In the genomic region with DNA sequence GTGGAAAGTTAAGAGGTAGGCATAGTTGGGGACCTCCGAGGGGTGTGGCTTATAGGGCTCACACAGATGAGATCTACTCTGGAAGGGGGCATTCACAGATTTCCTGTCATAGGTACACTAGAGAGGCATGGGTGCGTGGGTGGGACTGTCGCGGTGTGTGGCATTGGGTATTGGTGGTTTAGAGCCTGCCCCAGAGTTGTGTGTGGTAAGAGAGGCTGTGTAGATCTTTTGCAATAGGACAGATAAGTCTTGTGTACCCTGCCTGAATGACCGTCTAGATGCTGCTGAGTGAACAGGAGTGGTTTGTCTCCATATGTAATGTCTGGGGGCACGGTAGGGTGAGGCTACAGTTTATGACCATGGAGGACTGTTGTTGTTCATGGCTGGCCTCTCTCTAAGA, we compare ENCODE assay signal across 28 mouse cellular contexts. TPM values are rescaled to one million over a fixed set of nuclear protein-coding genes. Genes with fewer than 3 reads are reported as not detected.
A peak's percentile ranks its signal among the peaks of the same experiment; 100 is the strongest.
DNase-seq lines count a peak whose midpoint lies in the region; ATAC-seq and TF ChIP-seq lines count a peak whose summit lies in the region.
"Had no signal": no experiment of that assay in that cellular context is flagged by ENCODE, and none has a peak within 500 bp of the region (broad histone marks: within the 10 kb centered on the region; RNA-seq: fewer than 3 reads in every experiment).

No protein-coding gene starts in this region.

- no peak for DNase-seq in kidney, adult 9 months
- DNase-seq in 416B (ENCODE audit: low read depth), result peak; percentile 53
- peak; percentile 8 for DNase-seq in T-cell, adult 2 months (ENCODE audit: low spot score)
- peak; percentile 40 for DNase-seq in liver, postnatal 0 days
- no peak for DNase-seq in embryo, embryonic 9.5 days (ENCODE audit: extremely low spot score)
- no peak for DNase-seq in layer of hippocampus, adult 18-20 months (ENCODE audit: low spot score in 2 of 2)
- DNase-seq: adrenal gland, adult 8-10 months; cerebellum, adult 11 months; cerebellum, adult 9-11 months; embryo, embryonic 11 days; gastrocnemius, postnatal 25 days; heart, adult 18-20 months; kidney, postnatal 25 days; lung, adult 18-20 months had no signal

- H3K4me3 ChIP-seq in kidney, embryonic 16.5 days (ENCODE audit: low read length), result no peak overlapping the region
- no peak overlapping the region for H3K4me3 ChIP-seq in liver, postnatal 0 days (ENCODE audit: low read depth, low read length)
- H3K4me3 ChIP-seq: embryonic facial prominence, embryonic 13.5 days; forebrain, embryonic 10.5 days; forebrain, embryonic 15.5 days; heart, embryonic 12.5 days; hindbrain, embryonic 15.5 days; intestine, embryonic 15.5 days; layer of hippocampus, adult 2 months; left cerebral cortex, adult 2 months; limb, embryonic 12.5 days; midbrain, embryonic 12.5 days had no signal

- H3K9me3 ChIP-seq in kidney, embryonic 16.5 days (ENCODE audit: low read length), result 0 out of 2 replicates have a peak, but pooled peaks cover 2% of the 10 kb centered on the region
- H3K9me3 ChIP-seq in liver, postnatal 0 days (ENCODE audit: low read length), result no peaks in the 10 kb centered on the region
- H3K9me3 ChIP-seq: embryonic facial prominence, embryonic 13.5 days; forebrain, embryonic 10.5 days; forebrain, embryonic 15.5 days; hindbrain, embryonic 15.5 days; intestine, embryonic 15.5 days; limb, embryonic 12.5 days; midbrain, embryonic 12.5 days had no signal

- no peak; the same call in 1 of the 2 replicates for ATAC-seq in kidney, embryonic 16.5 days (ENCODE audit: low FRiP score, low TSS enrichment)
- ATAC-seq in liver, postnatal 0 days, result peak; percentile 77
- no peak for ATAC-seq in monocyte, adult 5-6 weeks (replicated peaks; ENCODE audit: insufficient number of reproducible peaks, low FRiP score, low TSS enrichment, poor library complexity, severe bottlenecking)
- ATAC-seq: forebrain, embryonic 15.5 days; intestine, embryonic 15.5 days; lung, postnatal 0 days had no signal

- H3K27ac ChIP-seq in kidney, embryonic 16.5 days (ENCODE audit: low read length), result no peak overlapping the region
- H3K27ac ChIP-seq in liver, postnatal 0 days (ENCODE audit: low read depth), result peak overlapping the region; percentile 84
- H3K27ac ChIP-seq: embryonic facial prominence, embryonic 13.5 days; forebrain, embryonic 10.5 days; forebrain, embryonic 15.5 days; hindbrain, embryonic 15.5 days; intestine, embryonic 15.5 days; layer of hippocampus, adult 2 months; left cerebral cortex, adult 2 months; limb, embryonic 12.5 days; midbrain, embryonic 12.5 days had no signal

- TF ChIP-seq CTCF in liver, postnatal 0 days (IDR thresholded peaks at IDR 0.05; ENCODE audit: low read depth), result no peak

- no peak overlapping the region for H3K4me2 ChIP-seq in kidney, embryonic 16.5 days (replicated peaks; ENCODE audit: low read depth, low read length)
- H3K4me2 ChIP-seq in liver, postnatal 0 days (ENCODE audit: low read depth, low read length), result peak overlapping the region; percentile 34; the same call in 1 of the 2 replicates
- H3K4me2 ChIP-seq: embryonic facial prominence, embryonic 13.5 days; forebrain, embryonic 15.5 days; heart, embryonic 12.5 days; hindbrain, embryonic 15.5 days; intestine, embryonic 15.5 days; limb, embryonic 12.5 days; midbrain, embryonic 12.5 days had no signal

- WGBS in kidney, embryonic 16.5 days, result 79% methylated on average over 6 of the region's 6 CpGs
- WGBS in liver, postnatal 0 days (ENCODE audit: insufficient replicate concordance), result 53% methylated on average over 6 of the region's 6 CpGs

- no peak; the same call in 1 of the 2 replicates for TF ChIP-seq EP300 in liver, postnatal 0 days (IDR thresholded peaks at IDR 0.05; ENCODE audit: low read depth)

- H3K27me3 ChIP-seq in kidney, embryonic 16.5 days (ENCODE audit: insufficient read depth, low read length), result no peaks in the 10 kb centered on the region
- no peaks in the 10 kb centered on the region for H3K27me3 ChIP-seq in liver, postnatal 0 days (ENCODE audit: insufficient read depth, low read length)
- H3K27me3 ChIP-seq: CH12.LX; embryonic facial prominence, embryonic 13.5 days; forebrain, embryonic 15.5 days; heart, embryonic 12.5 days; hindbrain, embryonic 15.5 days; intestine, embryonic 15.5 days; limb, embryonic 12.5 days; midbrain, embryonic 12.5 days had no signal

- H3K4me1 ChIP-seq in kidney, embryonic 16.5 days (ENCODE audit: insufficient read depth, low read length), result peaks cover 8% of the 10 kb centered on the region; the same call in 1 of the 2 replicates
- peaks cover 17% of the 10 kb centered on the region for H3K4me1 ChIP-seq in liver, postnatal 0 days (ENCODE audit: insufficient read depth)

- H3K9ac ChIP-seq in kidney, embryonic 16.5 days (replicated peaks; ENCODE audit: low read length), result 0 out of 2 replicates have a peak overlapping the region, but pooled peaks have one; percentile 16
- no peak overlapping the region for H3K9ac ChIP-seq in liver, postnatal 0 days (replicated peaks)
- H3K9ac ChIP-seq: embryonic facial prominence, embryonic 13.5 days; forebrain, embryonic 15.5 days; heart, embryonic 12.5 days; hindbrain, embryonic 15.5 days; intestine, embryonic 15.5 days; limb, embryonic 12.5 days; midbrain, embryonic 12.5 days had no signal

- H3K36me3 ChIP-seq in kidney, embryonic 16.5 days (ENCODE audit: insufficient read depth, low read length), result no peaks in the 10 kb centered on the region
- no peaks in the 10 kb centered on the region for H3K36me3 ChIP-seq in liver, postnatal 0 days (replicated peaks; ENCODE audit: insufficient read depth, low read length)
- H3K36me3 ChIP-seq: embryonic facial prominence, embryonic 13.5 days; forebrain, embryonic 15.5 days; hindbrain, embryonic 15.5 days; intestine, embryonic 15.5 days; limb, embryonic 12.5 days had no signal

RNA-seq across cellular contexts. Expression of gene Snx10, which starts 16.8 kb away (rescaled TPM):
- 16.1 and 16.7 TPM in 2 replicates for polyA plus RNA-seq in kidney, embryonic 16.5 days (2015; fragmentation: Nextera tagmentation; extraction: Ambion mirVana)
- 15.3 and 17.7 TPM in 2 replicates for polyA plus RNA-seq in liver, postnatal 0 days (2015; fragmentation: Nextera tagmentation; extraction: Ambion mirVana)
- 79.7 to 97.3 TPM (median 87.0 TPM) in 3 replicates for total RNA-seq in monocyte, adult 5-6 weeks (2017)
- total RNA-seq in layer of hippocampus, adult 18-20 months (2021), result 100 to 1,000 TPM; 101 to 110 TPM

Comparison
In these comparisons a context has a peak if more than half of its experiments do, and no peak if none do; other contexts are left out.
1. DNase-seq: peak in 416B (single experiment), T-cell, adult 2 months (single experiment) and liver, postnatal 0 days (single experiment); none in kidney, adult 9 months (single experiment), embryo, embryonic 9.5 days (single experiment) and layer of hippocampus, adult 18-20 months (0 of 2).